Mouse (Mus musculus) intestine, postnatal 0 days (tissue): Measurements from ENCODE around the gene Cyp2b10. TPM values are rescaled to one million over a fixed set of nuclear protein-coding genes. Genes with fewer than 3 reads are reported as not detected.
A peak's percentile ranks its signal among the peaks of the same experiment; 100 is the strongest.
"Not testable (repeated sequence)": the region's sequence is repeated elsewhere in the genome, so short reads cannot be mapped to it uniquely, and the experiment has no call there.

Source experiments
- ATAC-seq: fragments of 200-750 bp; cut with Nextera tagmentation; 2 replicates; pipeline ENCODE4 v1.8.0; 2017; ENCODE audit warnings: mild to moderate bottlenecking, moderate TSS enrichment, moderate library complexity
- H3K27ac ChIP-seq: fragments of 300-500 bp; sonication (generic); 2 replicates; pipeline ENCODE4 v1.5.1; 2014; ENCODE audit warnings: mild to moderate bottlenecking, low read depth, low read length, moderate library complexity
- H3K27me3 ChIP-seq: fragments of 300-500 bp; sonication (generic); replicated peaks from 2 replicates; pipeline ENCODE4 v1.6.1; 2014; ENCODE audit warnings: low read length, mixed read lengths; ENCODE audit not compliant: control insufficient read depth, insufficient read depth
- H3K36me3 ChIP-seq: fragments of 300-500 bp; sonication (generic); 2 replicates; pipeline ENCODE4 v1.6.1; 2014; ENCODE audit warnings: mild to moderate bottlenecking, moderate library complexity; ENCODE audit not compliant: control insufficient read depth, insufficient read depth
- H3K4me1 ChIP-seq: fragments of 300-500 bp; sonication (generic); replicated peaks from 2 replicates; pipeline ENCODE4 v1.6.1; 2014; ENCODE audit warnings: antibody characterized with exemption, low read length, mixed read lengths; ENCODE audit not compliant: control insufficient read depth, insufficient read depth
- H3K4me2 ChIP-seq: fragments of 300-500 bp; sonication (generic); replicated peaks from 2 replicates; pipeline ENCODE4 v1.6.1; 2014; ENCODE audit warnings: low read depth, mild to moderate bottlenecking, moderate library complexity
- H3K4me3 ChIP-seq: fragments of 300-500 bp; sonication (generic); 2 replicates; pipeline ENCODE4 v1.5.1; 2014; ENCODE audit warnings: low read depth, low read length
- H3K9ac ChIP-seq: fragments of 300-500 bp; sonication (generic); 2 replicates; pipeline ENCODE4 v1.6.1; 2014; ENCODE audit warnings: mild to moderate bottlenecking, low read depth, low read length
- H3K9me3 ChIP-seq: fragments of 300-500 bp; sonication (generic); 2 replicates; pipeline ENCODE4 v1.6.1; 2016; ENCODE audit warnings: mixed run types; ENCODE audit not compliant: control insufficient read depth
- CTCF ChIP-seq: sonication (generic); IDR thresholded peaks from 2 replicates; pipeline ENCODE4 v1.5.1; 2016; ENCODE audit warnings: low read depth, mild to moderate bottlenecking, control low read depth, antibody characterized with exemption, moderate library complexity
- WGBS: fragments of 180-500 bp; shearing (Covaris S2); extraction: QIAGEN DNeasy Blood & Tissue Kit; methylation state at CpG from one replicate; pipeline ENCODE4 v1.1.7; 2014; 5-methylcytosine and 5-hydroxymethylcytosine counted together
- polyA plus RNA-seq: library from polyadenylated mRNA; unstranded; fragments of >200 nt; fragmentation: Nextera tagmentation; extraction: Ambion mirVana; gene quantifications from 2 replicates; pipeline ENCODE4 v1.2.1, GENCODE M21; 2015

The Cyp2b10 gene
- polyA plus RNA-seq, 1 experiment from 2014 or later, result 0.13 TPM

- H3K4me2 ChIP-seq, result no peak overlapping the region
- TF ChIP-seq CTCF, result no peak
- no peak for ATAC-seq
- no peaks in the 10 kb centered on the region for H3K27me3 ChIP-seq
- no peaks in the 10 kb centered on the region for H3K36me3 ChIP-seq
- H3K4me1 ChIP-seq, result no peaks in the 10 kb centered on the region
- H3K9me3 ChIP-seq, result no peaks in the 10 kb centered on the region
- 71% methylated on average over 10 of the region's 10 CpGs for WGBS
- H3K9ac ChIP-seq, result no peak overlapping the region
- H3K27ac ChIP-seq, result no peak overlapping the region
- no peak overlapping the region for H3K4me3 ChIP-seq
These were observed 7.1 kb downstream of the Cyp2b10 start for GRCm38 (mm10) chr7:25904489-25904888.

GRCm38 (mm10) chr7:25907380-25907779, 10.0 kb downstream of the Cyp2b10 start:
- H3K4me3 ChIP-seq, result no peak overlapping the region
- no peaks in the 10 kb centered on the region for H3K36me3 ChIP-seq
- H3K4me1 ChIP-seq, result no peaks in the 10 kb centered on the region
- H3K27ac ChIP-seq, result no peak overlapping the region
- no peak for ATAC-seq
- no peaks in the 10 kb centered on the region for H3K27me3 ChIP-seq
- H3K4me2 ChIP-seq, result no peak overlapping the region
- no peak for TF ChIP-seq CTCF
- 47% methylated on average over 6 of the region's 6 CpGs for WGBS
- no peak overlapping the region for H3K9ac ChIP-seq
- H3K9me3 ChIP-seq, result no peaks in the 10 kb centered on the region

- no peaks in the 10 kb centered on the region for H3K4me1 ChIP-seq
- no peak overlapping the region for H3K4me3 ChIP-seq
- WGBS, result 65% methylated on average over 2 of the region's 2 CpGs
- H3K27me3 ChIP-seq, result no peaks in the 10 kb centered on the region
- ATAC-seq, result no peak
- H3K9me3 ChIP-seq, result no peaks in the 10 kb centered on the region
- no peak overlapping the region for H3K4me2 ChIP-seq
- no peak overlapping the region for H3K27ac ChIP-seq
- no peaks in the 10 kb centered on the region for H3K36me3 ChIP-seq
- TF ChIP-seq CTCF, result no peak
- H3K9ac ChIP-seq, result no peak overlapping the region
These were observed 12.6 kb downstream of the Cyp2b10 start for GRCm38 (mm10) chr7:25910046-25910445.

GRCm38 (mm10) chr7:25916116-25916515, 18.7 kb downstream of the Cyp2b10 start:
- Histone ChIP-seq H3K4me2 (no peak overlapping the region), H3K36me3 (no peaks in the 10 kb centered on the region), H3K4me1 (no peaks in the 10 kb centered on the region), H3K4me3 (no peak overlapping the region), H3K27ac (no peak overlapping the region), H3K27me3 (no peaks in the 10 kb centered on the region), H3K9me3 (no peaks in the 10 kb centered on the region), H3K9ac (no peak overlapping the region)
- no peak for ATAC-seq
- 68% methylated on average over 1 of the region's 1 CpGs for WGBS
- TF ChIP-seq CTCF, result no peak

- not testable (repeated sequence) for H3K27me3 ChIP-seq, ATAC-seq, H3K4me1 ChIP-seq, H3K27ac ChIP-seq, H3K4me2 ChIP-seq, H3K9ac ChIP-seq, H3K4me3 ChIP-seq, H3K9me3 ChIP-seq, H3K36me3 ChIP-seq
- peak; percentile 69 for TF ChIP-seq CTCF
- 53% methylated on average over 5 of the region's 5 CpGs for whole genome bisulfite sequencing
These were observed 19.9 kb downstream of the Cyp2b10 start for GRCm38 (mm10) chr7:25917271-25917670.

- Histone ChIP-seq H3K4me1 (no peaks in the 10 kb centered on the region), H3K9ac (no peak overlapping the region), H3K4me2 (no peak overlapping the region), H3K27ac (no peak overlapping the region), H3K36me3 (no peaks in the 10 kb centered on the region), H3K4me3 (no peak overlapping the region), H3K27me3 (no peaks in the 10 kb centered on the region), H3K9me3 (no peaks in the 10 kb centered on the region)
- TF ChIP-seq CTCF, result no peak
- ATAC-seq, result no peak
- WGBS, result 37% methylated on average over 1 of the region's 1 CpGs
These were observed 22.0 kb downstream of the Cyp2b10 start for GRCm38 (mm10) chr7:25919467-25919866.

GRCm38 (mm10) chr7:25945274-25945673, 47.9 kb downstream of the Cyp2b10 start:
- H3K36me3 ChIP-seq, result no peaks in the 10 kb centered on the region
- no peak overlapping the region for H3K27ac ChIP-seq
- H3K9ac ChIP-seq, result no peak overlapping the region
- 36% methylated on average over 1 of the region's 1 CpGs for WGBS
- no peak for ATAC-seq
- H3K4me1 ChIP-seq, result no peaks in the 10 kb centered on the region
- TF ChIP-seq CTCF, result no peak
- H3K27me3 ChIP-seq, result no peaks in the 10 kb centered on the region
- no peak overlapping the region for H3K4me3 ChIP-seq
- no peaks in the 10 kb centered on the region for H3K9me3 ChIP-seq
- no peak overlapping the region for H3K4me2 ChIP-seq

Other genes starting within 250 kb of the Cyp2b10 start
- gene Bckdha, start 238.6 kb upstream of the Cyp2b10 start, polyA plus RNA-seq, result 39.8 and 44.3 TPM in 2 replicates
- gene Exosc5, start 238.5 kb upstream of the Cyp2b10 start, polyA plus RNA-seq, result 50.4 and 52.7 TPM in 2 replicates
- gene Tmem91, start 222.5 kb upstream of the Cyp2b10 start, polyA plus RNA-seq, result 0.61 and 1.3 TPM in 2 replicates
- 12.4 and 12.6 TPM in 2 replicates for gene B9d2, start 216.8 kb upstream of the Cyp2b10 start, polyA plus RNA-seq
- gene Tgfb1, start 210.6 kb upstream of the Cyp2b10 start, polyA plus RNA-seq, result 1.7 and 2.2 TPM in 2 replicates
- 15.9 and 16.5 TPM in 2 replicates for gene Ccdc97, start 178.5 kb upstream of the Cyp2b10 start, polyA plus RNA-seq
- 32.1 TPM in 2 replicates for gene Hnrnpul1, start 142.9 kb upstream of the Cyp2b10 start, polyA plus RNA-seq
- gene Axl, start 108.9 kb upstream of the Cyp2b10 start, polyA plus RNA-seq, result 52.1 and 58.8 TPM in 2 replicates
- gene Cyp2s1, start 80.7 kb upstream of the Cyp2b10 start, polyA plus RNA-seq, result 9.7 and 11.6 TPM in 2 replicates
- not detected in 2 replicates for gene Cyp2b13, start 163.9 kb downstream of the Cyp2b10 start, polyA plus RNA-seq